Mouse (Mus musculus) bone marrow, adult 2 months (tissue): Measurements from ENCODE around the gene Slc35f3.

Experiments
- CTCF ChIP-seq: fragments of 200-500 bp; IDR thresholded peaks from 2 replicates; pipeline ENCODE4 v1.5.1; 2011; ENCODE audit warnings: low read length, control low read depth; ENCODE audit not compliant: control insufficient read depth, insufficient read depth
- POLR2A ChIP-seq: fragments of 200-500 bp; IDR thresholded peaks from 2 replicates; pipeline ENCODE4 v1.6.1; 2011; ENCODE audit warnings: low read depth, mild to moderate bottlenecking, control low read depth, low read length, borderline replicate concordance; ENCODE audit not compliant: control insufficient read depth

GRCm38 (mm10) chr8:126360106-126360505 lies 61.7 kb downstream of the Slc35f3 start:
- TF ChIP-seq CTCF, result no peak
- TF ChIP-seq POLR2A, result no peak
